Mouse (Mus musculus) left cerebral cortex, postnatal 14 days (tissue): ENCODE results near the gene Nupr1l. TPM values are rescaled to one million over a fixed set of nuclear protein-coding genes. Genes with fewer than 3 reads are reported as not detected.
"Not testable (repeated sequence)": the region's sequence is repeated elsewhere in the genome, so short reads cannot be mapped to it uniquely, and the experiment has no call there.

ENCODE experiments used
- DNase-seq, 2 experiments: peaks; one replicate each; pipeline ENCODE4 v3.0.0; 2021 to 2022; ENCODE audit warnings: low spot score in 2 of 2, mixed read lengths in 1 of 2
- intact Hi-C: fragments of 180-260 bp; cut with DNase I; formaldehyde crosslinking; loops from one replicate; pipeline ENCODE4 v1.15.1; 2025
- total RNA-seq, 2 experiments: library from RNA; stranded (reverse); gene quantifications; 2 replicates each; pipeline ENCODE4 v1.2.3; 2021

The Nupr1l gene
- total RNA-seq, 2 experiments from 2014 or later = 1.8 to 3.4 TPM

DNA sequence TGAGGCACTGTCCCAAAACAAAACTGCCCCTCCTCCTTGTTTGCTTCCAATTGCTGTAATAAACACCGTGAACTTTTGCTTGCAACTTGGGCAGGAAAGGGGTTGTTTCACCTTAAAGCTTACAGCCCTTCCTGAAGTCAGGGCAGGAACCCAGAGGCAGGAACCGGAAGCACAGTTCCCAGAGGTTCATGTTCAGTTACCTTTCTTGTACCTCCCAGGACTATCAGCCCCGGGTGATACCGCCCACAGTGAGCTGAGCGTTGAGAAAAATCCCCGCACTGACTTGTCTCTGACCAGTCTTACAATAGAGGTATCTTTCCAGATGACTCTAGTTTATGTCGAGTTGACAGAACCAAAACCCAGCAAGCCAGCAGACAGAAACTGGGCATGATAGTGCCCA is 1.3 kb downstream of the Nupr1l start:
- intact Hi-C loops = no loop called here
- no peak for DNase-seq

DNA sequence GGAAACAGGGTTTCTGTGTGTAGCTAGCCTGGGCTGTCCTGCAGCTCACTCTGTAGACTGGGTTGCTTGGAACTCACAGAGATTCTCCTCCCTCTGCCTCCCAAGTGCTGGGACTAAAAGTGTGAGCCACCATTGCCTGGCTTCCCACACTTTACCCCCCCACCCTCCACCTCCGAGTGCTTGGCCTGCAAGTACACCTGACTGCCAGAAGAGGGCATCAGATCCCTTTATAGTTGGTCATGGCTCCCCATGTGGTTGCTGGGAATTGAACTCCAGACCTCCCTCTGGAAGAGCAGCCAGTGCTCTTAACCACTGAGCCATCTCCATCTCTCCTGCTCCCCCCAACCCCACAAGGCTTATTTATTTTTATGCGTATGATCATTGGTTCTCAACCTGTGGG is 5.7 kb downstream of the Nupr1l start:
- intact Hi-C loops = no loop called here
- no peak for DNase-seq

DNA sequence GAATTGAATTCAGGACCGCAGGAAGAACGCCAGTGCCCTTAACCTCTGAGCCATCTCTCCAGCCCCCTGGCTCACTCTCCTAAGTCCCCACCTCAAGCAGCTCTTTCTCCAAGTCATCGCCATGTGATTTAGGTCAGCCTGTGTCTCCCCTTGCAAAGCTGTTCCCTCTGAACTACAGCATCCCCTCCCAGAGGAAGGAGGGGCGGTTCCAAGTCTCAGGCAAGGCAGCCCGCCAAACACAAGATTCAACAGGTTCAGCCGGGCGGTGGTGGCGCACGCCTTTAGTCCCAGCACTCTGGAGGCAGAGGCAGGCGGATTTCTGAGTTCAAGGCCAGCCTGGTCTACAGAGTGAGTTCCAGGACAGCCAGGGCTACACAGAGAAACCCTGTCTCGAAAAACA is 7.2 kb downstream of the Nupr1l start:
- intact Hi-C loops, DNase-seq: not testable (repeated sequence)

DNA sequence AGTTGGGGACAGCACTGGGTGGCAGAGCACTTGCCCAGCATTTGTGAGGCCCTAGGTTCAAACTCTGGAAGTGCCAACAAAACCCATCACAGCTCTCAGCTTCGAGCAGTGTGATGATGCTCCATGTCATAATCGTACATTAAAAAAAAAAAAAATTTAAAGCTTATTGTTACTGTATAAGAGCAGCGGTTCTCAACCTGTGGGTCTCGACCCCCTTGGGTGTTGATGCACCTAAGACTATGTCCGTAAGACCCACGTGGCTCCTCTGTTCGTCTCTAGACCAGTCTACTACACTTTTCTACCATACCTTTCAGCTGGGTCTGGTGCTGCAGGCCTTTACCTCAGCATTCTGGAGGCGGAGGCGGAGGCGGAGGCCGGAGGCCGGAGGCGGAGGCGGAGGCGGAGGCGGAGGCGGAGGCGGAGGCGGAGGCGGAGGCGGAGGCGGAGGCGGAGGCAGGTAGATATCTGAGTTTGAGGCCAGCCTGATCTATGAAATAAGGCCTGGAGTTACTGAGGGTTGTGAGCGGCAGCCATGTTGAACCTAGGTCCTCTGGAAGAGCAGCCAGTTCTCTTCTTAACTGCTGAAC is 9.8 kb downstream of the Nupr1l start:
- intact Hi-C loops = no loop called here
- no peak for DNase-seq

GRCm38 (mm10) chr5:129918752-129919151 is 10.4 kb downstream of the Nupr1l start:
- no peak for DNase-seq
- intact Hi-C loops = no loop called here

GRCm38 (mm10) chr5:129919320-129919719 is 11.0 kb downstream of the Nupr1l start:
- intact Hi-C loops = no loop called here
- no peak for DNase-seq

DNA sequence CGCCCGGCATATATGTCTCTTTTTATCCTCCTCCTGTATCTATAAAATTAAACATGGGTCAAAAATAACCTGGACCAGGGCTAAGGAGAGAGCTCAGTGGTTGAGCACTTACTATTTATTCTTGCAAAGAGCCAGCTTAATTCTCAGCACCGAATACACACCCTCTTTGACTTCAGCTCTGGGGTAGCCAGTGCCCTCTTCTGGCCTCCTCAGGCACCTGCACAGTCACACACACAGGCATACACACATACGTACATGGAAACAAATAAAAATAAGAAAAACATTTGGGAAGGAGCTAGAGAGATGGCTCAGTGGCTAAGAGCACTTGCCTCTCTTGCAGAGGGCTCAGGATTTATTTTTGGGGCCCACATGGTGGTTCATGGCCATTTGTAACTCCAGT is 13.6 kb downstream of the Nupr1l start:
- no peak for DNase-seq
- intact Hi-C loops = no loop called here

GRCm38 (mm10) chr5:129924820-129925452 is 16.6 kb downstream of the Nupr1l start:
- DNase-seq = no peak
- intact Hi-C loops = no loop called here

- intact Hi-C loops = no loop called here
- no peak for DNase-seq
Observed at GRCm38 (mm10) chr5:129925933-129926332, 17.6 kb downstream of the Nupr1l start.

DNA sequence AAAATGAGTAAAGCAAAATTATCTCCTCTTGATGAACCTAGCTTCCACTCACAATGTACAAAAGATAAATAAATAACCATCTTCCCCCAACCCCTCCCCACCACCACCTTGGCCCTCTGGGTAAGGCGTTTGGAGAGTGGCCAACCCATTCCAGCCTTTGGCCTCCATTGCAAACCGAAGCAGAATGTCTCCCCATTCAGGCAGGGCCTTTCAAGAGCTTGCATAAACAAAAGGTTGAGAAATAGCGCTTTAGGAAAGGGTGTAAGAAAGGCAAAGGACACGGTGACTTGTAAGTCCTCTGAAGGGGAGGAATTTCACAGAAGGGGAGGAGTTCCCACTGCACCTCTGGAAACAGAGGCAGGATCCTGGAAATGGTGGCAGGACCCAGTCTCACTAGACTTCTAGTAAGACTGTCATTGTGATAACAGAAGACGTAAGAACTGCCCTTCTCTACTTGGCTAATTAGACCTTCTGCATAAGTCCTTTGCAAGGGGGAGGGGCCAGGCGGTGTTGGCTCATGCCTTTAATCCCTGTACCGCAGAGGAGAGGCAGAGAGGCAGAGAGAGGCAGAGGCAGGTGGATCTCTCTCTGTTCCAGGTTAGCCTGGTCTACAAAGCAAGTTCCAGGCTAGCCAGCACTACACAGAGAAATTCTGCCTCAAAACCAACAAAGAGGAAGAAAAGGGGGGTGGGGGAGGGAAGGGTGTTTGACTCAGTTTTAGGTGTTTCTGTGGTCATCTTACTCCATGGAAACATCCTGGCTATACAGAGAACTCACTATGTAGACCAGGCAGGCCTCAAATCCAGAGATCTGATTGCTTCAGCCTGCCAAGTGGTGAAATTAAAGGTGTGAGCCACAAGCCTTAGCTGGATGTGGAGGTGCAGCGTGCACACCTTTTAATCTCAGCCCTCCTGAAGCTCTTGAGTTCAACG is 21.9 kb downstream of the Nupr1l start:
- intact Hi-C loops = no loop called here
- no peak for DNase-seq

DNA sequence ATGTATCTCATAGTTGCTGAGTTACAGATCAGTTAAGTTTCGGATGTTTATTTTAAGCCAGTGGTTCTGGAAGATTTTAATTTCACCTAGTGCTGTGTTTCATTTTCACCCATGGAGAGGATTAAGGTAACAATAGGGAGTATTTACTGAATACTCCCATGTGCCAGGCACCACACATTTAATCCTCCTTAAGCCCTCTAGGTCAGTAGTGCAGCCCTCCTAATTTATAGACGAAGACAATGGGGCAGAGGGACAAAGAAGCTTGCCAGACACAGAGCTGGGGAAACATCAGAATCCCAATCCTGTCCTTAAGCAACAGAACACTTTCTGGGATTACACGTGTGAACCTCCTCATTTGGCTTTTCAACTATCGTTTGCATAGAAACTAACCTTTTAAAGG is 28.6 kb downstream of the Nupr1l start:
- intact Hi-C loops = no loop called here
- DNase-seq = no peak

GRCm38 (mm10) chr5:129940281-129940680 is 31.9 kb downstream of the Nupr1l start:
- intact Hi-C loops = no loop called here
- no peak for DNase-seq

GRCm38 (mm10) chr5:129940736-129941494 is 32.6 kb downstream of the Nupr1l start:
- intact Hi-C loops = no loop called here
- DNase-seq = peak in 1 of 2 experiments; percentile 87

DNA sequence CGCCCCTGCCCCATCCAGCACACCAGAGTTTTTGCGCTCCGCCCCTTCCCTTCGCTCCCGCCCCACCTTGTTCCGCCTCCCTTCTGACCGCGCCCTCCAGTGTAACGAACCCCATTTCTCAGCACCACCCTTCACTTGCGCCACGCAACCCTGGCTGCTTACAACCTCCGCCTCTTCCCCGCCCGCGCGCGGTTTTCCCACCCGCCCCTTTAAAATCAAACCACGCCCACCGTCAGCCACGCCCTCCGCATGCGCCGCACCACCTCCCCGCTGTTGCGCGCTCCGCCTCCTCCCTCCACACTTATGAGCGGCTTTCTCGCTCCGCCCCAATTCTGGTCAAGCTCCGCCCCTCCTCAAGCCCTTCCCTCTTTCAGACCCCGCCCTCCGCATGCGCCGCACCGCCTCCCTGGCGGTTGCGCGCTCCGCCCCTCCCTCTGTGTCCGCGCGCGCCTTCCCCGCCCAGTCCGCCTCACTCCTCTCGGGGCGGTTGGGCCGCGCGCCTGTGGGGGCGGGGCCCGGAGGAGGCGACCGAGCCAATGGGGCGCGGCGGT is 33.2 kb downstream of the Nupr1l start, which contains the start of gene Vkorc1l1:
Gene Vkorc1l1 (plus strand): TSS at position 476 of the 551 bp plus-strand sequence.
- DNase-seq = peak; percentile 98
- intact Hi-C loops = no loop called here

- peak in 1 of 2 experiments; percentile 15 for DNase-seq
- intact Hi-C loops = not testable (repeated sequence)
Observed at GRCm38 (mm10) chr5:129942073-129942939, 34.0 kb downstream of the Nupr1l start.

DNA sequence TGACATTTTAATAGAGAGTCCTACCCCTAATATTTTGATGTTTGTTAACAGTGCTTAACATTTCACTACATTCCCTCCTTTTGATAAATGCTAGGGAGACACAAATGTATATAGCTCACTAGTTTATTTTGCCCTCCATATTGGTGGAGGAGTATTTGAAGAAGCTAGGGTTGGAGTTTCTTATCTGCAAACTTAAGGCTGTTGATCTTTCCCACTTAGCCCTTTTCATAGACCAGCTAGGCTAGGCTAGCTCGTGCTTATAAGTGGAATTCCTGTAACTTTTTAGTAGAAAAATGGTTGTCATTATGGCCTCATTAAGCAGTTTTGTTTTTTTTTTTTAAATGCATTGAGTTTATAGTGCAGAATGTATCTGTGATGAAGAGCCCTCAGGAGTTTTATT is 35.1 kb downstream of the Nupr1l start:
- intact Hi-C loops = no loop called here
- no peak for DNase-seq

DNA sequence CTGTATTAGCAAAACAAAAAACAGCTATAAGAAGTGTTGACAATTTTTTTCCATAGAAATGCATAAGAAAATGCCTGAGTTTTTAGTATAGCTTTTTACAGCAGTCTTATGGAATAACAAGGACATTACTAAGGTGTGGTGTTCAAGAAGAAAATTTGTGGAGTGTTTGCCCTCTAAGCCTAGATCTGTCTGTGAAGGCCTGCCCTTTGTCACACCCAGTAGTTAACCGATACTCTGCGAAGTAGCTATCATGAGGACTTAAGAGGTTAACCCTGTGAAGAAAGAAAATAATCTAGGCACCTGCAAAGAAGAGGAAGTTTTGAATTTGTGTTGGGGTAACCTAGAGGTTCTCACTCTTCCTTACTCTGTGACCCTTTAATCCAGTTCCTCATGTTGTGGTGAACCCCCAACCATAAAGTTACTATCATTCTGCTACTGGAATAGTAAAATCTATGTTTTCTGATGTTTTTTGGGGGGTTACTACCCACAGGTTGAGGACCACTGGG is 39.2 kb downstream of the Nupr1l start:
- DNase-seq = no peak
- intact Hi-C loops = no loop called here

GRCm38 (mm10) chr5:129952143-129952542 is 43.8 kb downstream of the Nupr1l start:
- DNase-seq = no peak
- intact Hi-C loops = no loop called here
